Mouse (Mus musculus) spleen, adult 2 months (tissue): Measurements from ENCODE around the gene Zcchc7.

Experiments
- CTCF ChIP-seq: fragments of 200-500 bp; IDR thresholded peaks from 2 replicates; pipeline ENCODE4 v1.5.1; 2011; ENCODE audit warnings: mild to moderate bottlenecking, inconsistent platforms; ENCODE audit not compliant: insufficient read depth, insufficient read length, insufficient replicate concordance; ENCODE audit errors: extremely low read depth
- POLR2A ChIP-seq: fragments of 200-500 bp; IDR thresholded peaks from 2 replicates; pipeline ENCODE4 v1.6.1; 2011; ENCODE audit warnings: low read depth, low read length, inconsistent platforms

DNA sequence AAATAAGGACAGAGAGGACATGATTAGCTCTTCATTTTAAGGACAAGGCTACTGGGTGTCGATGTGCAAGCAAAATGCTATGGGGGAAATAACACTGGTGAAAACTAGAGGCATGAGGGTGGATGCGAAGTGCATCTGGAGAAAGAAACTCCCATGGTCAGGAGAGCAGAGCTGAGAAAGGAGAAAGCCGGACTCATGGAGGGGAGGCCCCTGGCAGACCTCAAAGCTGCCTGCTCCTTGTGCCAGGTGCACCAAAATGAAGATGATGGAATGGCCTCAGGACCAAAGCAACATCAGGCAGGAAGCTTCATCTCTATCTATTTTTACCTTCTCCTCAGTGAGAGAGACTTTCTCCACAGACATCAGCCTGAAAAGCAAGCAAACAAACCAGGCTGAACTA, 38.0 kb upstream of the Zcchc7 start:
- TF ChIP-seq POLR2A (no peak), CTCF (no peak)
